Mouse (Mus musculus): ENCODE results near the gene Hcar1.

DNA sequence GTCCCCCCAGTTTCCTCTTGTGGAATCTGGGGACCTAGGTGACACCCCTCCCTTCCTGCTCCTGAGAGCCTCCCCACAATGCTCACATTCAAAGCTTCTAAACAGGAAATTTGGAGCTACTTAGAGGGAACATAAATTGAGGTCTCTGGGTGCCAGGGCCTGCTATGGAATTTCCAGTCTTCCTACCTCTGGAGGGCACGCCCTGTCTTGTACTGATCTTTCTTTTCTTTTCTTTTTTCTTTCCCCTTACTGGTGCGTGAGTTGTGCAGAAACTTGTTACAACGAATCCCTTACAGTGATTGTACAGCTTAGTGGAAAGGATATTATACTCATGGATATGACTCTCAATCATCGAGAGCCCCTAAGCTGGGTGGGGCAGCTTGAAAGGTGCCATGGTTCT lies 10.2 kb downstream of the Hcar1 start:
- no peak for TF ChIP-seq NRF1 (IDR thresholded peaks at IDR 0.05; ENCODE audit: insufficient read depth, low read depth, low read length, poor library complexity, severe bottlenecking)
- TF ChIP-seq MAX (IDR thresholded peaks at IDR 0.05; ENCODE audit: low read length), result no peak
- no peak for TF ChIP-seq CHD2 (IDR thresholded peaks at IDR 0.05; ENCODE audit: low read length)
- TF ChIP-seq POLR2A (IDR thresholded peaks at IDR 0.05; ENCODE audit: control insufficient read depth in 1 of 2, insufficient read depth in 1 of 2, low read depth in 1 of 2, low read length in 2 of 2, poor library complexity in 1 of 2), result no peak
- TF ChIP-seq CTCF (IDR thresholded peaks at IDR 0.05 in 2 of 3, conservative IDR thresholded peaks at IDR 0.05 in 1 of 3; ENCODE audit: control insufficient read depth in 1 of 3, insufficient read depth in 1 of 3, low read depth in 2 of 3, low read length in 3 of 3, poor library complexity in 1 of 3, severe bottlenecking in 1 of 3), result no peak
- TF ChIP-seq TCF12 (IDR thresholded peaks at IDR 0.05; ENCODE audit: low read depth, low read length), result no peak

Measured in MEL (cell line).